Mouse (Mus musculus): Measurements from ENCODE around the gene Arpc4. TPM values are rescaled to one million over a fixed set of nuclear protein-coding genes. Genes with fewer than 3 reads are reported as not detected.

Arpc4 gene
- polyA plus RNA-seq, 1 experiment = 14.4 TPM

DNA sequence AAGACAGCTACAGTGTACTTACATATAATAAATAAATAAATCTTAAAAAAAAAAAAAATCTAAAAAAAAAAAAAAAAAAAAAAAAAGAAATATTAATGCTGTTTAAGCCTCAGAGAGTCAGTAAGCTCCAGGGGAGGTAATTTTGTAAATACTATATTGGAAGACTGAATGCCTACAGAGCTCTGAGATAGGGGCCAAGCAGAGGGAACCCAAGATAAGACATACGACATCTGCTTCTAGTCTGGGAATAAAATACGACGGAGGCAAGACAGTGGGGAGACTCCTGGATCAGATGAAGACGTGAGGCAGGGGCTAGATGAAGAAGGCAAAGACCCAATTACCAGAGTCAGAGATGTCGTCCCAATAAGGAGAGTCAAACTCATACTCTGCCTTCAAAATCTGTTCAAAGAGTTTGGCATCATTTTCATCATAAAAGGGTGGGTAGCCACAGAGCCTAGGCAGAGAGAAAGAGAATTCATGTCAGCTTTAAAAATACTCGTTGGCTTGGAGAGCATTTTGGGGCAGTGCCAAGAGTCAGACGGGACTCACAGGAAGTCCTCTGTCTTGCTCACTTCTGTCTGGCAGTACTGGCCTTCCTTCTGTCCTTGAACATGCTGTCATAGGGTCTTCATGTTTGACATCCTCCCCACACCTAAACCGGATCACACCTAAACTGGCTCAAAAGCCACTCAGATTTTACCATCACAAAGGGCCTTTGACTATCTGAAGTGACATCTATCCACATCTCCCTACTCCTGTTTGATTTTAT is 40.9 kb upstream of the Arpc4 start:
- peaks cover 5% of the 10 kb centered on the region for H3K36me3 ChIP-seq (ENCODE audit: control insufficient read depth, insufficient read depth, low read length)
- H3K4me3 ChIP-seq (ENCODE audit: control insufficient read depth, low read depth, low read length) = no peak overlapping the region
- no peak overlapping the region for H3K27ac ChIP-seq (ENCODE audit: control insufficient read depth, insufficient read depth, low read depth, low read length)
- no peaks in the 10 kb centered on the region for H3K27me3 ChIP-seq (ENCODE audit: control insufficient read depth, insufficient read depth, low read length)
- TF ChIP-seq POLR2A (IDR thresholded peaks at IDR 0.05; ENCODE audit: control insufficient read depth, low read depth, low read length) = no peak
- no peak for TF ChIP-seq CTCF (IDR thresholded peaks at IDR 0.05; ENCODE audit: control insufficient read depth, insufficient read depth, insufficient replicate concordance, low read depth, low read length)
- no peaks in the 10 kb centered on the region for H3K4me1 ChIP-seq (ENCODE audit: control insufficient read depth, insufficient read depth, low read length)

DNA sequence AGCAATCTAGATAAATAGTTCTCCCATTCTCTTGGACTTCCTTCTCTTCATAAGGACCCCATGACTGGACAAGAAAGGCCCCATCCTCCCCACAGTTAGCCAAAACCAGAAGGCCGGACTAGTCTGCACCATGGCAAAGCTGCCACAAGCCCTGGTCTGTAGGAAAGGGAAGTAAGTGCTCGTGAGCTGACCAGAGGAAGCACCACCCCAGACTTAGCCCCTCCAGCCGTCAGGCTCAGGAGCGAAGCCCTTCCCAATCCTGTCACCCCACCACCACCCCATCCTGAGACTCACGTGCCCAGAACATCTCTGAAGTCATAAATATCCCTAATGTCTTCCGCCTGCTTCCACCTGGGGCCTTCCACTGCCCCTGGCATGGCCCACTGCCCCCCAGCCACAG is 36.3 kb upstream of the Arpc4 start:
- Histone ChIP-seq H3K36me3 (ENCODE audit: control insufficient read depth, insufficient read depth, low read length) (no peaks in the 10 kb centered on the region), H3K27me3 (ENCODE audit: control insufficient read depth, insufficient read depth, low read length) (no peaks in the 10 kb centered on the region), H3K4me3 (ENCODE audit: control insufficient read depth, low read depth, low read length) (no peak overlapping the region), H3K4me1 (ENCODE audit: control insufficient read depth, insufficient read depth, low read length) (peaks cover 5% of the 10 kb centered on the region), H3K27ac (ENCODE audit: control insufficient read depth, insufficient read depth, low read depth, low read length) (no peak overlapping the region)
- TF ChIP-seq POLR2A (IDR thresholded peaks at IDR 0.05; ENCODE audit: control insufficient read depth, low read depth, low read length) (no peak), CTCF (IDR thresholded peaks at IDR 0.05; ENCODE audit: control insufficient read depth, insufficient read depth, insufficient replicate concordance, low read depth, low read length) (no peak)

DNA sequence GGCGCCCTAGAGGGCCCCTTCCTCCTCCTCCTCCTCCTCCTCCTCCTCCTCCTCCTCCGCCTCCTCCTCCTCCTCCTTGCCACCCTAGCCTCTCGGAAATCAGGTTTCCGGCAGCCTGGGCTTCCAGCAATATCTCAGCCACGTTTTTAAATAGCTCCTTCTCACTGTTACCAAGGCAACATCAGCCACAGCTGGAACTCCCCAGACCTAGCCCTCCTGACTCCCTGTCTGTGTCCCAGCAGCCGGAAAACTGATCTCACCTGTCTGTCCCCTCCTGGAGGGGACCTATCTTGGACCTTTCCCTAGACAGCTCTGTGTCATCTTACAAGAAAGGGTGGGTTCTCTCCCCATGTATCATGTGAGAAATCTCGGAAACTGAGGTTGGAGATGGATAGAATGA is 35.6 kb upstream of the Arpc4 start:
- H3K4me1 ChIP-seq (ENCODE audit: control insufficient read depth, insufficient read depth, low read length) = peaks cover 5% of the 10 kb centered on the region
- no peak overlapping the region for H3K27ac ChIP-seq (ENCODE audit: control insufficient read depth, insufficient read depth, low read depth, low read length)
- TF ChIP-seq CTCF (IDR thresholded peaks at IDR 0.05; ENCODE audit: control insufficient read depth, insufficient read depth, insufficient replicate concordance, low read depth, low read length) = no peak
- TF ChIP-seq POLR2A (IDR thresholded peaks at IDR 0.05; ENCODE audit: control insufficient read depth, low read depth, low read length) = no peak
- H3K4me3 ChIP-seq (ENCODE audit: control insufficient read depth, low read depth, low read length) = no peak overlapping the region
- H3K36me3 ChIP-seq (ENCODE audit: control insufficient read depth, insufficient read depth, low read length) = no peaks in the 10 kb centered on the region
- no peaks in the 10 kb centered on the region for H3K27me3 ChIP-seq (ENCODE audit: control insufficient read depth, insufficient read depth, low read length)

DNA sequence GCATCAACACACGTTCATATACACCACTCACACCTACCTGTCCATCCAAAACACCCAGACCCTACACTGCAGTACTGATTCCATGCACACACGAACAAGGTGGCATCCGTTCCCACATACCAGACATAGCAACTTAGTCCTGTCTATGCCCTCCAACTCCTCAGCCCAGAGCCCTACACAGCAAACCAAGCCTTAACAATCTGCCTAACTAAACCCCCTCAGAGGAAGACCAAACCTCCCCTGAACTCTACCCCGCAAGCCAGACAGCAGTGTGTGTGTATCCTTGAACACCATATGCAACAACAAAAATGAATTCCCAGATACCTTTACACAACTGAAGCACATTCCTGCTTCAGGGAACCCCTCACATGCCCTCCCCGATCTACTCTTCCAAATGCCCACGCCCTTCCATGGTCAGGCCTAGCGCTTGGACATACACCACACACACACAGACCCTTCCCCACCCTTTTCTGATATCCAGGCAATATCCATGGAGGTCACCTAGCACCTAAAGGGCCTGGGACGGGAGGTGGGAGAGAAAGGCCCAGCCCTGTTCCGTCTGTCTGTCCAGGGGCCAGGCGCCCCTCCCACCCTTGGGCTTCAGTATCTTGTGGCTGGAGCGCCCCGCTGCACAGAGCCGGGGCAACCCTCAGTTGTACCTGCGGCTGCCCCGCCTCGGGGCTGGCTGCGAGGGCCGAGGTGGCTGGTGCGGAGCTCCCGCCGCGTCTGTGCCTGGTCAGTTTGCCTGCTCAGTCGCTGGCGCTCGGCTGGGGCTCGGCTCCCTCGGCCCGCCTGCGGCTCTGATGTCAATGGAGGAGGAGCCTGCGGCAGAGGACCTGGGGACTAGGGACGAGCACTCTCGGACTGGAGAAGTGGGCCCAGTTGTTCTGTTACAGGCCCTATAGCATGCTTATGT is 34.5 kb upstream of the Arpc4 start, which contains the start of gene Camk1:
TSS of gene Camk1 (minus strand) at position 808 of the 916 bp plus-strand sequence.
- Histone ChIP-seq H3K4me3 (ENCODE audit: control insufficient read depth, low read depth, low read length) (peak within 1 kb of the TSS; percentile 80), H3K36me3 (ENCODE audit: control insufficient read depth, insufficient read depth, low read length) (no peaks in the 10 kb centered on the region), H3K27me3 (ENCODE audit: control insufficient read depth, insufficient read depth, low read length) (no peaks in the 10 kb centered on the region), H3K27ac (ENCODE audit: control insufficient read depth, insufficient read depth, low read depth, low read length) (peak within 1 kb of the TSS; percentile 7; the same call in 1 of the 2 replicates), H3K4me1 (ENCODE audit: control insufficient read depth, insufficient read depth, low read length) (peaks cover 5% of the 10 kb centered on the region)
- TF ChIP-seq CTCF (IDR thresholded peaks at IDR 0.05; ENCODE audit: control insufficient read depth, insufficient read depth, insufficient replicate concordance, low read depth, low read length) = no peak
- 0 out of 2 replicates have a peak, but pooled peaks have one; percentile 22 for TF ChIP-seq POLR2A (IDR thresholded peaks at IDR 0.05; ENCODE audit: control insufficient read depth, low read depth, low read length)

DNA sequence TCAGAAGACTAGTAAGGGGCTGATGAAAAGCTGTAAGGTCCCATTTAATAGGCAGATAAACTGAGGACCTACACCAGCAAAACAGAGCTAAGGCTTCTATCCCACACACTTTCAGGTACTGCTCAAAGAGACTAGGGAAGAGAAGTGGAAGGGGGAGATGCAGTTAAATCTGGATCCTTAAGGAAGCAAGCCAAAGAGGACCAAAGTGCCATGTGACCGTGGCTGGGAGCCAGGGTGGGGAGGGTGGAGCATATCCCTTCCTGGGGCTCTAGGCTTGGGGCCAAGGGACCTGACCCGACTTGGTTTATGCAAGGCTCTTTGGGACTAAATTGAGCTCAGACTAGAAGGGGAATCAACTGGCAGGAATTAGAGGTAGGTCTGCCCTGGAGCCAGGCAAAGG is 33.6 kb upstream of the Arpc4 start:
- no peak overlapping the region for H3K4me3 ChIP-seq (ENCODE audit: control insufficient read depth, low read depth, low read length)

DNA sequence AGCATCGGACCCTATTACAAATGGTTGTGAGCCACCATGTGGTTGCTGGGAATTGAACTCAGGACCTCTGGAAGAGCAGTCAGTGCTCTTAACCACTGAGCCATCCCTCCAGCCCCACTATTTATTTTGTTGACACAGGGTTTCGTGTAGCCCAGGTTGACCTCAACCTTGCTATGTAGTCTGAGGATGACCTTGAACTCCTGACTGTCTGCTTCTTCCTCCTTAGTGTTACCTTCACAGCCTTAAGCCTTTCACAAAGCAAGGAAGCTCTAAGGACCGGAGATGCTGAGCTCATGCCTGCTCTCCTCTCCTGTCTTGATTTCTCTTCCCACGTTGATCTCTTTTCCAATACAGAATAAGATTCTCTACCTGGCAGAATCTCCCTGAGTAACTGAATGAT is 31.0 kb upstream of the Arpc4 start:
- Histone ChIP-seq H3K36me3 (ENCODE audit: control insufficient read depth, insufficient read depth, low read length) (no peaks in the 10 kb centered on the region), H3K27me3 (ENCODE audit: control insufficient read depth, insufficient read depth, low read length) (no peaks in the 10 kb centered on the region), H3K4me1 (ENCODE audit: control insufficient read depth, insufficient read depth, low read length) (peaks cover 5% of the 10 kb centered on the region), H3K27ac (ENCODE audit: control insufficient read depth, insufficient read depth, low read depth, low read length) (no peak overlapping the region), H3K4me3 (ENCODE audit: control insufficient read depth, low read depth, low read length) (no peak overlapping the region)
- no peak for TF ChIP-seq POLR2A (IDR thresholded peaks at IDR 0.05; ENCODE audit: control insufficient read depth, low read depth, low read length)
- no peak for TF ChIP-seq CTCF (IDR thresholded peaks at IDR 0.05; ENCODE audit: control insufficient read depth, insufficient read depth, insufficient replicate concordance, low read depth, low read length)

More for the DNA sequence above, 33.6 kb upstream of the Arpc4 start:
- Histone ChIP-seq H3K27me3 (ENCODE audit: control insufficient read depth, insufficient read depth, low read length) (no peaks in the 10 kb centered on the region), H3K27ac (ENCODE audit: control insufficient read depth, insufficient read depth, low read depth, low read length) (no peak overlapping the region), H3K36me3 (ENCODE audit: control insufficient read depth, insufficient read depth, low read length) (no peaks in the 10 kb centered on the region), H3K4me1 (ENCODE audit: control insufficient read depth, insufficient read depth, low read length) (peaks cover 5% of the 10 kb centered on the region)
- TF ChIP-seq CTCF (IDR thresholded peaks at IDR 0.05; ENCODE audit: control insufficient read depth, insufficient read depth, insufficient replicate concordance, low read depth, low read length) = no peak
- no peak for TF ChIP-seq POLR2A (IDR thresholded peaks at IDR 0.05; ENCODE audit: control insufficient read depth, low read depth, low read length)

DNA sequence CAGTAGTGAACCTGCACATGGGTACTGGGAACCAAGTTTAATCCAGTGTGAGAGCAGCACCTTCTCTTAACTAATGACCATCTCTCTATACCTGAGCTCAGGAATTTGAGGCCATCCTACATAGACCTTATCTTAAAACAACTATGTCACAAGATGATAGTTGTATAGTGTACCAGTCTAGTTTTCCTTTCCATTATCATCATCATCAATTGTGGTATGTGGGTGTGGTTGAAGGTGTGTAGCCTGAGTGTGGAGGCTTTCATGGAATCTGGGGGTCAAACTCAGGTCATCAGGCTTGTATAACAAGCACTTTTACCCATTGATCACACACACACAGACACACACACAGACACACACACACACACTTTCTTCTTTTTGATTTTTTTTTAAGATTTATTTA is 27.4 kb upstream of the Arpc4 start:
- no peak overlapping the region for H3K4me3 ChIP-seq (ENCODE audit: control insufficient read depth, low read depth, low read length)
- no peaks in the 10 kb centered on the region for H3K4me1 ChIP-seq (ENCODE audit: control insufficient read depth, insufficient read depth, low read length)
- no peaks in the 10 kb centered on the region for H3K36me3 ChIP-seq (ENCODE audit: control insufficient read depth, insufficient read depth, low read length)
- no peak overlapping the region for H3K27ac ChIP-seq (ENCODE audit: control insufficient read depth, insufficient read depth, low read depth, low read length)
- H3K27me3 ChIP-seq (ENCODE audit: control insufficient read depth, insufficient read depth, low read length) = no peaks in the 10 kb centered on the region
- TF ChIP-seq CTCF (IDR thresholded peaks at IDR 0.05; ENCODE audit: control insufficient read depth, insufficient read depth, insufficient replicate concordance, low read depth, low read length) (no peak), POLR2A (IDR thresholded peaks at IDR 0.05; ENCODE audit: control insufficient read depth, low read depth, low read length) (no peak)
